Mouse (Mus musculus) embryo, embryonic 11.5 days (tissue): ENCODE results near the gene Scn9a.
A peak's percentile ranks its signal among the peaks of the same experiment; 100 is the strongest.

ENCODE experiments used
- DNase-seq: peaks from one replicate; pipeline ENCODE4 v3.0.0-alpha.2; 2012; ENCODE audit warnings: low read depth, low spot score

Gene Scn9a

GRCm38 (mm10) chr2:66634580-66635359, at the start of gene Scn9a:
Gene Scn9a (minus strand): TSS chr2:66634962.
- peak; percentile 17 for DNase-seq

GRCm38 (mm10) chr2:66661988-66662387, 27.2 kb upstream of the Scn9a start:
- DNase-seq = no peak

GRCm38 (mm10) chr2:66656430-66656829, 21.7 kb upstream of the Scn9a start:
- DNase-seq = no peak

- no peak for DNase-seq
These were observed 20.7 kb upstream of the Scn9a start for GRCm38 (mm10) chr2:66655431-66655830.

- no peak for DNase-seq
These were observed 9.6 kb upstream of the Scn9a start for GRCm38 (mm10) chr2:66644384-66644783.

- DNase-seq = no peak
These were observed 2.0 kb downstream of the Scn9a start for GRCm38 (mm10) chr2:66632728-66633127.

GRCm38 (mm10) chr2:66611091-66611490, 23.7 kb downstream of the Scn9a start:
- DNase-seq = no peak

GRCm38 (mm10) chr2:66597313-66597712, 37.4 kb downstream of the Scn9a start:
- DNase-seq = no peak

GRCm38 (mm10) chr2:66596145-66596544, 38.6 kb downstream of the Scn9a start:
- DNase-seq = no peak

GRCm38 (mm10) chr2:66590151-66590550, 44.6 kb downstream of the Scn9a start:
- DNase-seq = no peak

- no peak for DNase-seq
These were observed 54.5 kb downstream of the Scn9a start for GRCm38 (mm10) chr2:66580026-66580808.

GRCm38 (mm10) chr2:66548254-66548653, 86.5 kb downstream of the Scn9a start:
- DNase-seq = no peak

GRCm38 (mm10) chr2:66519966-66520365, 114.8 kb downstream of the Scn9a start:
- peak; percentile 7 for DNase-seq

- no peak for DNase-seq
These were observed 123.3 kb downstream of the Scn9a start for GRCm38 (mm10) chr2:66511424-66511823.

- DNase-seq = no peak
These were observed 126.7 kb downstream of the Scn9a start for GRCm38 (mm10) chr2:66508032-66508431.

- no peak for DNase-seq
These were observed 127.1 kb downstream of the Scn9a start for GRCm38 (mm10) chr2:66507616-66508015.

- DNase-seq = no peak
These were observed 132.6 kb downstream of the Scn9a start for GRCm38 (mm10) chr2:66502158-66502557.

- no peak for DNase-seq
These were observed 140.2 kb downstream of the Scn9a start for GRCm38 (mm10) chr2:66494556-66494955.

- DNase-seq = no peak
These were observed 156.4 kb downstream of the Scn9a start for GRCm38 (mm10) chr2:66478395-66478794.

GRCm38 (mm10) chr2:66473181-66473822, 161.5 kb downstream of the Scn9a start:
- DNase-seq = peak; percentile 11

GRCm38 (mm10) chr2:66465484-66465883, 169.3 kb downstream of the Scn9a start:
- no peak for DNase-seq

- DNase-seq = no peak
These were observed 169.8 kb downstream of the Scn9a start for GRCm38 (mm10) chr2:66464874-66465458.
